Mouse (Mus musculus) C2C12 (cell line): ENCODE data around the gene Nlk.

Experiments
- CEBPB ChIP-seq: IDR thresholded peaks from one replicate; pipeline ENCODE4 v1.6.1; 2011; ENCODE audit warnings: low read depth, mild to moderate bottlenecking, control low read depth, moderate library complexity
- CTCF ChIP-seq: IDR thresholded peaks from one replicate; pipeline ENCODE4 v1.5.1; 2011; ENCODE audit not compliant: control insufficient read depth, insufficient read depth, insufficient read length
- FOSL1 ChIP-seq: IDR thresholded peaks from one replicate; pipeline ENCODE4 v1.8.0; 2011; ENCODE audit warnings: mild to moderate bottlenecking, low read length; ENCODE audit not compliant: poor library complexity, insufficient read depth, severe bottlenecking
- MYOG ChIP-seq: IDR thresholded peaks from one replicate; pipeline ENCODE4 v1.6.1; 2011; ENCODE audit not compliant: control insufficient read depth, insufficient read length; ENCODE audit errors: extremely low read depth
- USF1 ChIP-seq: IDR thresholded peaks from one replicate; pipeline ENCODE4 v1.6.1; 2011; ENCODE audit warnings: low read depth, mild to moderate bottlenecking, control low read depth, moderate library complexity

DNA sequence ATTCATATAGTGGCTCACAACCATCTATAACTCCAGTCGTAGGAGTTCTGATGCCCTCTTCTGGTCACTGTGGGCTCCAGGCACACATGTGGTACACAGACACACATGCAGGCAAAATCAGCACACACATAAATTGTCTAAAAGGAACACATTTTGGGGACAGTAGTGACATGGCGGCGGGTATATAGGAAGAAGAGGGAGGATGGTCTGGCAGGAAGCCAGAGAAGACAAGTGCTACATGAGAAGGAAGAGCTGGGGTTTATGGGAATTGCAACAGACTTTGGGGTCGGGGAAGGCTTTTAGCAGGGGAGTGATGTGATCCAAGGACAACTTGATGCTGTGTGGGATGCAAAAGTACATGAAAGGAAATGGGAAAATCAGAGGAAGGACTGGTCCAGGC lies 162.7 kb downstream of the Nlk start:
- no peak for TF ChIP-seq FOSL1
- no peak for TF ChIP-seq CTCF
- no peak for TF ChIP-seq USF1
- no peak for TF ChIP-seq MYOG
- no peak for TF ChIP-seq CEBPB
